Mouse (Mus musculus) liver, adult 2 months (tissue): ENCODE results near the gene Selenom.
A peak's percentile ranks its signal among the peaks of the same experiment; 100 is the strongest.

ENCODE experiments used
- CTCF ChIP-seq: fragments of 200-500 bp; IDR thresholded peaks from 2 replicates; pipeline ENCODE4 v1.5.1; 2011; ENCODE audit warnings: low read depth, low read length, control low read depth
- POLR2A ChIP-seq: fragments of 200-500 bp; IDR thresholded peaks from 2 replicates; pipeline ENCODE4 v1.6.1; 2011; ENCODE audit warnings: low read length, control low read depth; ENCODE audit not compliant: insufficient read depth; ENCODE audit errors: extremely low read depth

DNA sequence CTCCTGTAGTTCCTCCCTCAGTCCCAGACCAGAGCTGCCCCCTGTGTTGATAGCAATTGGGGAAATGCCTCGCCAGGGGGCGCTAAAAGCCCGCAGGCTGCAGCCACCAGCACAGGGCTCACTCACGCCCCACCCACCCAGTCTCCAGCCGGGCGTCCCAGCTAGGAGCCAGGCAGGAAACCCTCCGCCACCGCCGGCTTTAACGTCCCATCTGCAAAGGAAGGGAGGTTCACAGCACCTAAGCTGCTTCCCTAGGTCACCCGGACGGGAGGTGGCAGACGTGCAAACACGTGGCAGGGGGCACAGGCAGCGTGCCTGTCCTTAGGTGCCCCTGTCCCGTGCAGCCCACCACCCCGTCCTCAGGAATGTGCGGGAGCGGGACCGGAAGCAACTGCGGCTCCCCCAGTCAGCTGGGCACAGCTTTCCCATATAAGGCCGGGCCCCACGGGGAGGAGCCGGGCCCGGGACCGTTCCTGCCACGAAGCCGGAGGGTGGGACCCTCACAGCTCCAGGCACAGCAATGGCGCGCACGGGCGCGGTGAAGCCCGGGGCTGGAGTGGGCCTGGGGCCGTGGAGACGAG lies 21.0 kb downstream of the Selenom start:
- TF ChIP-seq CTCF, result peak; percentile 93
- no peak for TF ChIP-seq POLR2A
